Mouse (Mus musculus): ENCODE data around the gene Trappc2.

Trappc2 gene

DNA sequence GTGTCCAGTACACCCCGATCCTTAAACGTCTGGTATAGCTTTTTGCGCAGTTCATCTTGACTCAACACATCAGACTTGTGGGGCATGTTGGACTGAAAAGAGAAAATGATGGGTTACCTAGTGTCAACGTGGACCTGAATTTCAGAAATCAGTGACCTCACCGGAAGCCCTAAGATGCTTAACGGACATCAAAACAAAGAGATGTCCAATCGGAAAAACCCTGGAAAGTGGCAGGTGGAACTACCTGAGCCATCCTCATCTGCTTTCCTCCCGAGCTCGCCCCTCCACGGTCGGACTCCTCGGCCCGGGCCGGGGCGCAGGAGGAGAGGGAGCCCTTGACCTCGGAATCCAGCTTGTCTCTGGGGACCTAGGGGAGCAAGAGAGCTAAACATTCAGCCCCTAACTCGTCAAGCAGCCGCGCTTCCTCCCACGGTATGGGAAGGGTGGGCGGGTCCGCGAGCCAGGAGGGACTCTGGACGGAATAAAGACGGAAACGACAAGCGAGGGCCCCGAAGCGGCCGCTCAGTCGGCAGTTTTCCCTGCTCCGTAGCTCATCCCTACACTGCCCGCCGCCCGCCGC, at the start of gene Trappc2:
Trappc2 (plus strand) TSS at position 539 of the 580 bp plus-strand sequence.
- no peak for DNase-seq

- DNase-seq, result no peak
Observed at GRCm38 (mm10) chrX:166393753-166394152, 46.6 kb upstream of the Trappc2 start.

GRCm38 (mm10) chrX:166407865-166408264, 32.5 kb upstream of the Trappc2 start:
- no peak for DNase-seq

DNA sequence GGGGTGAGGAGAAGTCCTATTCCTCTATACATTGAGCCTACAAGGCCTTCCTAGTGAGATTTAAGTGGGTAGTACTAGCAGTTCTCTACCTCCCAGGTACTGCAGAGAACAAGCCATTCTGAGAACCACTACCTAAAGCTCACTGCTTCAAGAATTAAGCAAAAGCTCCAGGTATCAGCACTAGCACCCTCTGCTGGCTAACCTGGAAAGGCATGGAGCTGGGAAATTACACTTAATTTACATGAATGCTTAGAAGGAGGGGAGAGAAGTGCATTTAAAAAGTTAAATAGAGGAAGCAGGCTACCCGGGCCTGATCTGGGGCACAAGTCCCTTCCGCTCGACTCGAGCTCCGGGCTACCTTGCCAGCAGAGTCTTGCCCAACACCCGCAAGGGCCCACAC, 24.2 kb upstream of the Trappc2 start:
- peak; percentile 27 for DNase-seq

DNA sequence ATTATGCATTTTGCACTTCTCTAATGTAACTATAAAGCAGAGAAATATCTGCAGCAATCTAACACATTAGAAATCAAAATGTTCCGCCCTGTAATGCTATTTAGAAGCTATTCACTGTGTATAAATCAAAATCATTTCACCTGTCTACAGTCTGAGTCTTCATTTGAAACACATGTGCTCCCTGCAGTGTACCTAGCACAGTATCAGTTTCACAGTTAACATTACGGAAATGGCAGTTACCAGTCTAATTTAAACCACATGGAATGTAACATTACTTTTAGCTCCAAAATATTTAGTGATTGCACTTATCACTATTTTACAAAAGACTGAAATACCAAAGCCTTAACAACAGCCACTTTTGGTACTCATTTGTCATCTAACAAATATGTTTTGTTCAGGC, 5.6 kb upstream of the Trappc2 start:
- no peak for DNase-seq

DNA sequence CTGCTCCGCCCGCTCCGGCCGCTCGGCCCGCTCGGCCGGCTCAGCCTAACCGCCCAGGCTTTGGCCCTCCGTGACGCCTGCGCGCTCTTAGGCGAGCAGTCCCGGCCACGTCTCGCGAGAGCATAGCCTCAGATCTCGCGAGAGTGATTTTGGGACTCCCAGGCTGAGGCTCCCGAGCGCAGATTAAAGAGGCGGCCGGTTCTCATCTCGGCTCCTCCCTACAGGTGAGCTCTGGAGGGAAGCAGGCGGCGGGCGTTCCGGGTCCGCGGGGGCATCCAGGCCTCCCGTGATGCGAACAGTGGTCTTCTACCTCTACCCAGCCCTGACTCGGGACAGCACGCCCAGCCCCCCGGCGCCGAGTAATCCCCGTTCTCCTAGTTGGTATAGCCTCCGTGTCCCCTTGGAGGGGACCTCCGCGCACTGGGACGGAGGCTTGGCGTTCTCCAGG, 266 bp downstream of the Trappc2 start, which contains the start of gene Ofd1:
Ofd1 (minus strand) TSS at position 89 of the 448 bp plus-strand sequence.
- DNase-seq, result peak; percentile 90

DNA sequence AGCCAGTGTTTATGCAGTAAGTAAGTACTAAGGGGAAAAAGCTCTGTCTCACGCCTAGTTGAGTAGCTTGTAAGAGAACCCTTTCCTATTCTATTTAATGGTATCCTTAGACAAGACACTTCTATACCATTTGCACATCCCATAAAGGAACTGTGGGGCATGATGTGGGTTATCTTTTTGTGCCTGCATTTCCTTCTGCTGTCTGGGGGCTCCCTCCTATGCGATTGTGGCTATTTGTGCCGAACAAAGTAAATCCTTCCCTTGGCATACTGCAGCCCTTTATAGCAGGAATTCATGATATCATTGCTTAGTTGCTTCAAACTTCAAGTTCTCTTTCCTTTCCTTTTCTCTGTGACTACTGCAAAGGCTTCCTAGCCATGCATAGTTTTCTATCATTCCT, 4.2 kb downstream of the Trappc2 start:
- no peak for DNase-seq

DNA sequence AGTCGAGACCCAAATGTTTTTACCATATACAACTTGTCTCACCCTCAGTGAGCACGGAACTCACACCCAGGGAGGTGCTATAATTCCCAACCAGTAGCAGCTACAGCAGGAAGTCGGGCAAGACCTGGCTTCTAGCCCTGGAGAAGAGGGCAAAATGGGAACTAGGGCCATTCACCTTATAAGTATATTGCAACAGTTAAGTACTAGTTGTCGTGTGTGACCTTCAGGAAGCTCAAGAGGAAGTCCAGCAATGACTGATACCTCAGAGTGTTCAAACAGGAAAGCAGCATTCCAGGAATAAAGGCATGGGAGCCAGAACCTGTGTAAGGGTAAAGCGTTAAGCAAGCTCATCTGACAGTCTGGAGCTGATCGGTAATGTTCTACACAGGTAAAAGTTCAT, 13.2 kb downstream of the Trappc2 start:
- DNase-seq, result no peak

- no peak for DNase-seq
Observed at GRCm38 (mm10) chrX:166454331-166454730, 14.0 kb downstream of the Trappc2 start.

DNA sequence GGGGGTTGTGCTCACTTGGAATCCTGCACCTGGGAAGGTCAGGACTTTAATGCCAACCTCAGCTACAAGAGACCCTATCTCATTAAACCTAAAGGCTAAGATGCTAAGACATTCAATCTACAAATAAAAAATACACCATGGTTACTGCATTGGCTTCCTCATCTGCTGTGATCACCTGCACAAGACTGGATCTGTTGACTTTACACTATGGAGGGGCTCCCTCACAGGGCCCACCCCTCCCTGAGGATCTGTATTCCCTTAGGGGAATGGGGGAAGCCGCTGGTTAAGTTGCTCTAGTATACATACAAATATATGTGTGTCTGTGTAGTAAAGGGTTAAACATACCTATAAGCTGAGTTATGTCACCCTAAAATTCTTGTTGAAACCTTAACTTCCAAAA, 15.2 kb downstream of the Trappc2 start:
- DNase-seq, result no peak

- DNase-seq, result no peak
Observed at GRCm38 (mm10) chrX:166468321-166468720, 27.9 kb downstream of the Trappc2 start.

GRCm38 (mm10) chrX:166472612-166473011, 32.2 kb downstream of the Trappc2 start:
- no peak for DNase-seq

DNA sequence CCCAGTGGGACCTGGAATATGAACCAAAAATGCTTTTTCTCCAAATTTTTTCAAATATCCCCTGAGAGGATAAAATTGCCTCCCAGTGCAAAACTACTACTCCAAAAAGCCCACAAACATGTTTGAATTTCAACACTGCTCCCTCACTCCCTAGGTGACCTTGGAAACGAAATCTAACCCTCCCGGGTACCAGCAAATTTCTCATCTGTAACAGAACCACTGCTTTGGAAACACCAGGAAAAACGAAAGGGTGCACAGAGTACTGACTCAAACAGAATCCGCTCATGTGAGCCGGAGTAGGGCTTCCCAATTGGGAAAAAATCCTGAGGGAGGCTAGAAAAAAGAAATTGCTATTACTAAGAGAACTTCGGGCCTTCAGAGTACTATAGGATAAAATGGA, 37.0 kb downstream of the Trappc2 start:
- DNase-seq, result no peak

GRCm38 (mm10) chrX:166478631-166479364, 38.4 kb downstream of the Trappc2 start:
- peak; percentile 44 for DNase-seq

- peak; percentile 92 for DNase-seq
Observed at GRCm38 (mm10) chrX:166479365-166479983, 39.1 kb downstream of the Trappc2 start, which contains the start of gene Rab9. Gene Rab9 (minus strand): TSS chrX:166479867.

DNA sequence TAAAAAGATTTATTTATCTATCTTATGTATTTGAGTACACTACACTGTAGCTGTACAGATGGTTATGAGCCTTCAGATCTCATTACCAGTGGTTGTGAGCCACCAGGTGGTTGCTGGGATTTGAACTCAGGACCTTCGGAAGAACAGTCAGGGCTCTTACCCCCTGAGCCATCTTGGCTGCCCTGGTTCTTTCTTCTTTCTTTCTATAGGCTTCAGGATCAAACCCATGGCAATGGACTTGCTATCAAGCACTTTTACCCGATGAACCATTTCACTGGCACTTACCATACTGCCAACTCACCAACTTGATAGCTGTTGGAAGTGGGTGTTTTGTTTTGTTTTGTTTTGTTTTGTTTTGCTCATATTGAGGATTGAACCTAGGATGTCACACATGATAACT, 54.7 kb downstream of the Trappc2 start:
- no peak for DNase-seq

- no peak for DNase-seq
Observed at GRCm38 (mm10) chrX:166497771-166498170, 57.4 kb downstream of the Trappc2 start.

DNA sequence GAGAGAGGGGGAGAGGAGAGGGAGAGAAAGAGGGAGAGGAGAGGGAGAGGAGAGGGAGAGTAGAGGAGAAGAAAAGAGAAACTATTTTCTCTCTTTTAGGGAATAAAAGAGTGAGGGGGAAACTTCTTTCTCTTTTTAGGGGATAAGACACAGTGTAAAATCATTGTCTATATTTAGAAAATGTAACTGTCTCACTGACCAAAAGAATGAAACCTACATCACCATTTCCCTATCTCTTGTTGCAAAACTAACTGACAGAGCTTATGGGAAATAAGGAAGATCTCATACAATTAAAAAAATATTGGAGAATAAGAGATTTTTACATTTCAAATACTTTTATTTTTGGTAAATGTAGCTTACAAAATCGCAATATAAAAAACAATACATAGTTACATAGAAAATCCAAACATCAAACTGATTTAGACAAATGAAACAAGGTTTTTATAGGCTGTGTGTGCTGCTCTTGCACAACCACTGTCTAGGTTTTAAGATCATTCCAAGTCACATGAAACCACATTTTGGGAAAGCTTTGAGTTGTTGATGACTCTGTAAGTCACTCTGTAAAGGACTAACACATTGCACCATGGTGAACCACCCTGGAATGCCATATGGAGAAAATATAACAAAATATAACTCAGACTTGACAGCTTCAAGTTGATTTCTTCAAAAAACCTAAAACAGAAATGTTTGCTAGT, 59.3 kb downstream of the Trappc2 start:
- DNase-seq, result no peak

Data from kidney, adult 18-20 months (tissue).